Mouse (Mus musculus) cerebellum, adult 2 months (tissue): ENCODE measurements around the gene Cenpf.

ENCODE experiments used
- CTCF ChIP-seq: fragments of 200-500 bp; IDR thresholded peaks from 2 replicates; pipeline ENCODE4 v1.5.1; 2011; ENCODE audit warnings: low read depth, mild to moderate bottlenecking, control low read depth, low read length, moderate library complexity, borderline replicate concordance; ENCODE audit not compliant: insufficient read depth
- POLR2A ChIP-seq: fragments of 200-500 bp; IDR thresholded peaks from 2 replicates; pipeline ENCODE4 v1.6.1; 2011; ENCODE audit warnings: low read length, control low read depth, borderline replicate concordance; ENCODE audit not compliant: insufficient read depth

DNA sequence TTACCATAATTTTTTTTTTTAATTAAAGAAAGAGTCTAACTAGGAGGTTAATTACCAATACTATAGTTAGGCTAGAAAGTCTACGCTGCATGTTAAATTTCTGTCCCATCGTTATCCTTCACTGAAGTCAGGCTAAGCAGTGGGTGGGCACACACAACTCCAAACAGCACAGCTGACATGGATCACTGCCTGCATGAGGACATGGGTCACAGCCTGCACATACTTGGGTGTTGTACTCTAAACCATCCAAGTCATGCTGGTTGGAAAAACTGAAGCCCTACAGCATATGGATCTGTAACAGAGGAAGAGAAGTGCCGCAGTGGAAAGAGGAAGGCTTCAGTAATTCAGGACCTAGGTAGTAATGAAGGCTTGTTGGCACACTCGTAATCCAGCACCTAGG is 76.1 kb downstream of the Cenpf start:
- no peak for TF ChIP-seq POLR2A
- TF ChIP-seq CTCF, result no peak
